11 mouse cellular contexts compared by ENCODE assay signal in genomic region chr4:125410736-125411441, GRCm38 (mm10).
DNase-seq lines count a peak whose midpoint lies in the region; ATAC-seq and TF ChIP-seq lines count a peak whose summit lies in the region.
"Had no signal": no experiment of that assay in that cellular context is flagged by ENCODE, and none has a peak within 500 bp of the region (broad histone marks: within the 10 kb centered on the region; RNA-seq: fewer than 3 reads in every experiment).

No protein-coding gene starts in this region.

- TF ChIP-seq EP300 in liver, postnatal 0 days (IDR thresholded peaks at IDR 0.05; ENCODE audit: low read depth), result no peak

- ATAC-seq in heart, embryonic 11.5 days (replicated peaks; ENCODE audit: insufficient number of reproducible peaks, low FRiP score, low TSS enrichment), result peak; percentile 90
- ATAC-seq in erythroid progenitor cell, adult 5-6 weeks (replicated peaks; ENCODE audit: low FRiP score, poor library complexity, severe bottlenecking), result peak; percentile 49; the same call in 1 of the 2 replicates
- peak; percentile 61 for ATAC-seq in liver, postnatal 0 days
- no peak for ATAC-seq in activated CD4-positive, CD25-positive, alpha-beta regulatory T cell, adult 4 months
- ATAC-seq in monocyte, adult 5-6 weeks (replicated peaks; ENCODE audit: insufficient number of reproducible peaks, low FRiP score, low TSS enrichment, poor library complexity, severe bottlenecking), result no peak

- DNase-seq in heart, adult 18-20 months, result no peak
- DNase-seq in liver, postnatal 0 days, result no peak
- peak; percentile 51 for DNase-seq in retina, postnatal 1 day
- no peak for DNase-seq in urinary bladder, postnatal 25 days (ENCODE audit: low spot score)
- DNase-seq: cerebellum, adult 2 months; heart, adult 11 months; lung, embryonic 14.5 days had no signal

- H3K9me3 ChIP-seq in heart, embryonic 11.5 days (replicated peaks; ENCODE audit: control insufficient read depth, low read length), result no peaks in the 10 kb centered on the region
- H3K9me3 ChIP-seq in liver, postnatal 0 days (ENCODE audit: low read length), result no peaks in the 10 kb centered on the region

- no peak for TF ChIP-seq CTCF in liver, postnatal 0 days (IDR thresholded peaks at IDR 0.05; ENCODE audit: low read depth)

- no peaks in the 10 kb centered on the region for H3K4me1 ChIP-seq in heart, embryonic 11.5 days (ENCODE audit: control insufficient read depth, insufficient read depth, low read length)
- no peaks in the 10 kb centered on the region for H3K4me1 ChIP-seq in liver, postnatal 0 days (ENCODE audit: insufficient read depth)

- H3K9ac ChIP-seq in heart, embryonic 11.5 days (ENCODE audit: low read depth, low read length), result no peak overlapping the region
- no peak overlapping the region for H3K9ac ChIP-seq in liver, postnatal 0 days (replicated peaks)
- H3K9ac ChIP-seq: lung, embryonic 14.5 days had no signal

- peaks cover 2% of the 10 kb centered on the region; the same call in 1 of the 2 replicates for H3K27me3 ChIP-seq in heart, embryonic 11.5 days (ENCODE audit: control insufficient read depth, insufficient read depth, low read length)
- no peaks in the 10 kb centered on the region for H3K27me3 ChIP-seq in liver, postnatal 0 days (ENCODE audit: insufficient read depth, low read length)

- WGBS in heart, embryonic 11.5 days (ENCODE audit: insufficient replicate concordance), result 46% methylated on average over 8 of the region's 8 CpGs
- 46% methylated on average over 8 of the region's 8 CpGs for WGBS in liver, postnatal 0 days (ENCODE audit: insufficient replicate concordance)

- H3K4me2 ChIP-seq in heart, embryonic 11.5 days, result no peak overlapping the region
- no peak overlapping the region for H3K4me2 ChIP-seq in liver, postnatal 0 days (ENCODE audit: low read depth, low read length)
- H3K4me2 ChIP-seq: lung, embryonic 14.5 days had no signal

- H3K36me3 ChIP-seq in heart, embryonic 11.5 days (ENCODE audit: control insufficient read depth, insufficient read depth, low read length), result no peaks in the 10 kb centered on the region
- no peaks in the 10 kb centered on the region for H3K36me3 ChIP-seq in liver, postnatal 0 days (replicated peaks; ENCODE audit: insufficient read depth, low read length)

- peak overlapping the region; percentile 29; the same call in 1 of the 2 replicates for H3K27ac ChIP-seq in heart, embryonic 11.5 days (ENCODE audit: low read depth, low read length)
- no peak overlapping the region for H3K27ac ChIP-seq in liver, postnatal 0 days (ENCODE audit: low read depth)

- no peak overlapping the region for H3K4me3 ChIP-seq in heart, embryonic 11.5 days (ENCODE audit: low read depth, low read length)
- no peak overlapping the region for H3K4me3 ChIP-seq in liver, postnatal 0 days (ENCODE audit: low read depth, low read length)

Comparison
In these comparisons a context has a peak if more than half of its experiments do, and no peak if none do; other contexts are left out.
1. ATAC-seq: peak in heart, embryonic 11.5 days (single experiment), erythroid progenitor cell, adult 5-6 weeks (single experiment) and liver, postnatal 0 days (single experiment); none in activated CD4-positive, CD25-positive, alpha-beta regulatory T cell, adult 4 months (single experiment) and monocyte, adult 5-6 weeks (single experiment).